Mouse (Mus musculus): ENCODE data around the gene Tmem151b.

Gene Tmem151b

GRCm38 (mm10) chr17:45511757-45512156 is 37.7 kb downstream of the Tmem151b start:
- DNase-seq (ENCODE audit: extremely low read depth, low read depth, low spot score): no peak

- no peak for DNase-seq (ENCODE audit: extremely low read depth, low read depth, low spot score)
Observed at GRCm38 (mm10) chr17:45510871-45511270, 38.6 kb downstream of the Tmem151b start.

- DNase-seq (ENCODE audit: extremely low read depth, low read depth, low spot score): peak; percentile 46
Observed at GRCm38 (mm10) chr17:45506700-45507189, 42.7 kb downstream of the Tmem151b start, which contains the start of gene Aars2. Aars2 (plus strand) TSS chr17:45506841.

DNA sequence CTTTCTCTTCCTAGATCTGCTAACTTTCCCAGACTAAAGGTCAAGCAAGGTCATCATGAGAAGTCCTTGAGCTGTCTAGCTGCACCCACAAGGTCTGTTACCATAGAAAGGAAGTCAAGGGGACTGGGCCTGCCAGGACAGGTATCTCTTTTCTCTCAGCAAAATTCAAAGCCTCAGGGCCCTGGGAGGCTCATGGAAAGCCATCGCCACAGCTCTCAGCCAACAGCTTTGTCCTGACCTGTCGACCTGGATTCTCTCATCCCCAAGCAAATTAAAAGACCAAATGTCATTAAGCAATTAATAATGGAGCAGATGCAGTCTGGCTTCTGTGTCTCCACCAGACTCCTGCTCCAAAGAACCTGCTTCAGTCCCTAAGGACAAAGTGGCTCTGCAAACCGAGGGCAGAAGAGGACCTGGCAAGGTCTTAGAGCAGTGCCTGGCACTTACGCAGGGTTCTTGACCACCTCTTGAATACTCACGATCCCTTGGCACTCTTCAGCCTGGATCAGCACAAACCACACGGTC is 43.5 kb downstream of the Tmem151b start:
- DNase-seq (ENCODE audit: extremely low read depth, low read depth, low spot score): peak; percentile 89

GRCm38 (mm10) chr17:45503301-45503973 is 46.0 kb downstream of the Tmem151b start:
- no peak for DNase-seq (ENCODE audit: extremely low read depth, low read depth, low spot score)

DNA sequence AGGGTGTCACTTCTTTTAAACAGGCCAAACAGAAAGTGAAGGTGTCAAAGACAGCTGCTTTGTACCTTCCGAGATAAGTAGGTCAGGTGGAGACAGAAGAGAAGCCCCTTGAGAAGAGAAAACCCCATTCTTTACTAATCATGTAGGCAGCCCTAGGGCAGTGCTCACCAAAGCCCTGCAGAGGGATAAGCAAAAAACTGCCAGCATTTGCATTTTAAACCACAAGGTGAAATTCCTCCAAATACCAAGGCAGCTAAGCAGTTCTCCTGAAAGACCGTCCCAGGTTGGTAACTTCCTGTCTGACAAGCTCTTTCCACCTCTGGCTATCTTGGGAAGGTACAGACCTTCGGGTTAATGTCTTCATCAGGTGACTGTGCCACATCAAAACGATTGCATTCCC is 47.2 kb downstream of the Tmem151b start:
- no peak for DNase-seq (ENCODE audit: extremely low read depth, low read depth, low spot score)

- no peak for DNase-seq (ENCODE audit: extremely low read depth, low read depth, low spot score)
Observed at GRCm38 (mm10) chr17:45500981-45501380, 48.5 kb downstream of the Tmem151b start.

DNA sequence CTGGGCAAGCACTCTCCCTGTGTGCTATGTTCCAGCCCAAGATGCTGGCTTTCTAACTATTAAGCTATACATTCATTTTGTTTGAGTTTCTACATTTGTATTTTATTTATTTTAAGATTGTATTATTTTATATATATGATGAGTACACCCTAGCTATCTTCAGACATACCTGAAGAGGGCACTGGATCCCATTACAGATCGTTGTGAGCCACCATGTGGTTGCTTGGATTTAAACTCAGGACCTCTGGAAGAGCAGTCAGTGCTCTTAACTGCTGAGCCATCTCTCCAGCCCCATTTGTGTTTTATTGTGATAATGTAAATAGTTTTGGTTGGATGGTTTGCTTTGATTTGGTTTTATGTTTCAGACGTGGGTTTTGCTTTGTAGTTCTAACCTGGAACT is 50.0 kb downstream of the Tmem151b start:
- no peak for DNase-seq (ENCODE audit: extremely low read depth, low read depth, low spot score)

GRCm38 (mm10) chr17:45498397-45498796 is 51.1 kb downstream of the Tmem151b start:
- DNase-seq (ENCODE audit: extremely low read depth, low read depth, low spot score): no peak

- no peak for DNase-seq (ENCODE audit: extremely low read depth, low read depth, low spot score)
Observed at GRCm38 (mm10) chr17:45495398-45495797, 54.1 kb downstream of the Tmem151b start.
